Mouse (Mus musculus) small intestine, adult 2 months (tissue): ENCODE data around the gene Wwox. TPM values are rescaled to one million over a fixed set of nuclear protein-coding genes. Genes with fewer than 3 reads are reported as not detected.

Experiments
- H3K27ac ChIP-seq: fragments of 200-500 bp; 2 replicates; pipeline ENCODE4 v1.5.1; 2012; ENCODE audit warnings: low read depth, low read length, control low read depth, inconsistent platforms; ENCODE audit not compliant: insufficient read depth
- H3K27me3 ChIP-seq: fragments of 200-500 bp; 2 replicates; pipeline ENCODE4 v1.6.1; 2012; ENCODE audit warnings: mild to moderate bottlenecking, moderate library complexity, low read length, inconsistent platforms; ENCODE audit not compliant: control insufficient read depth, insufficient read depth
- H3K36me3 ChIP-seq: fragments of 200-500 bp; 2 replicates; pipeline ENCODE4 v1.6.1; 2012; ENCODE audit warnings: mild to moderate bottlenecking, low read length, control low read depth, inconsistent platforms; ENCODE audit not compliant: control insufficient read depth, insufficient read depth
- H3K4me1 ChIP-seq: fragments of 200-500 bp; 2 replicates; pipeline ENCODE4 v1.6.1; 2012; ENCODE audit warnings: low read length, inconsistent platforms, mixed read lengths; ENCODE audit not compliant: control insufficient read depth, insufficient read depth, insufficient read length
- H3K4me3 ChIP-seq: fragments of 200-500 bp; 2 replicates; pipeline ENCODE4 v1.5.1; 2012; ENCODE audit warnings: low read depth, mild to moderate bottlenecking, control low read depth, inconsistent platforms, low read length, moderate library complexity
- CTCF ChIP-seq: fragments of 200-500 bp; IDR thresholded peaks from 2 replicates; pipeline ENCODE4 v1.5.1; 2012; ENCODE audit warnings: low read depth, mild to moderate bottlenecking, control low read depth, inconsistent platforms, low read length, moderate library complexity, mixed read lengths; ENCODE audit not compliant: insufficient replicate concordance, insufficient read length; ENCODE audit errors: extremely low read depth
- POLR2A ChIP-seq: fragments of 200-500 bp; IDR thresholded peaks from 2 replicates; pipeline ENCODE4 v1.6.1; 2012; ENCODE audit warnings: low read depth, mild to moderate bottlenecking, control low read depth, inconsistent platforms, low read length, moderate library complexity
- WGBS: fragments of 180-500 bp; shearing (Covaris S2); methylation state at CpG from one replicate; pipeline ENCODE4 v1.1.7; 2018; 5-methylcytosine and 5-hydroxymethylcytosine counted together
- polyA plus RNA-seq: library from polyadenylated mRNA; depleted of rRNA; stranded (reverse); fragments of >200 nt; gene quantifications from 2 replicates; pipeline ENCODE4 v1.2.3, GENCODE M21; 2012

The Wwox gene
- polyA plus RNA-seq, 1 experiment: 6.0 TPM

- Histone ChIP-seq H3K27ac (no peak overlapping the region), H3K4me3 (no peak overlapping the region), H3K36me3 (no peaks in the 10 kb centered on the region), H3K4me1 (peaks cover 18% of the 10 kb centered on the region; the same call in 1 of the 2 replicates), H3K27me3 (no peaks in the 10 kb centered on the region)
- TF ChIP-seq CTCF: no peak
- no peak for TF ChIP-seq POLR2A
- WGBS: 82% methylated on average over 9 of the region's 9 CpGs
Measured at GRCm38 (mm10) chr8:114779002-114779401, 339.5 kb downstream of the Wwox start.

DNA sequence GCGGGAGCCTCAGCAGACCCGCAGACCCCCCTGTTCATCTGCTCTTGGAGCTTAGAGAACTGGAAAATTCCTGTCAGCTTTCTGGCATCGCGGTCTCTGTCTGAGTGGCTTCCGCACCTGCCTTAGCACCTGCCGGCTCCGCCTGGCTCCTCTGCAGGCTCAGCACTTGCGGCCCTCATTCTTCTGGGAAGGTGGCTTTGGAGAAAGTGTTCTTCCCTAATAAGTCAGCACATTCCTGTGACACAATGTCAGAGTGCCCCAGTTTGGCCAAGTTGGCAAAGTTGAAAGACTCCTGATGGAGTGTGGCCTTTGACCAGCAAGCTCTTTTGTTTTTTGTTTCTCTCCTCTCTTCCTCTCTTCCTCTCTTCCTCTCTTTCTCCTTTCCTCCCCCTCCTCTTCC lies 343.9 kb downstream of the Wwox start:
- Histone ChIP-seq H3K36me3 (no peaks in the 10 kb centered on the region), H3K27me3 (no peaks in the 10 kb centered on the region), H3K4me3 (no peak overlapping the region), H3K27ac (no peak overlapping the region), H3K4me1 (peaks cover 17% of the 10 kb centered on the region; the same call in 1 of the 2 replicates)
- TF ChIP-seq CTCF (no peak), POLR2A (no peak)
- WGBS: 40% methylated on average over 8 of the region's 8 CpGs

DNA sequence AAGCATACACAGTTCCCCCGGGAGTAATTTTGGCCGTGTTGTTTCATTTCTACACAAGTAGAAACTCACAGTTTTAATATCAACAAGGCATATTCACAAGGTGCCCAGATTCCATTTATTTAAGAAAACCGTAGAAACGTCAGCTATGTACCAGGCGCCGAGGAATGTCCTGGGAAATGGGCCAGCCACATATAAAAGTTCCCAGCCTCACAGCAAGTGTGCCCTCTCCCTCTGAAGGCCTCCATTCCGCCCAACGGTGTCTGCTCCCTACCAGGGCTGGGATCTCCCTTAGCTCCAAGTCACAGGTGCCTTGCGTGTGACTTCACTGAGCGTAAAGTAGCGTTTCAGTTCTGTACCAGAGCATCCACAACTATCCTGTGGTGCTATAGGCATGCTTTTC lies 346.4 kb downstream of the Wwox start:
- WGBS: 31% methylated on average over 11 of the region's 11 CpGs
- no peak for TF ChIP-seq CTCF
- no peak for TF ChIP-seq POLR2A
- Histone ChIP-seq H3K27me3 (no peaks in the 10 kb centered on the region), H3K4me1 (peaks cover 15% of the 10 kb centered on the region; the same call in 1 of the 2 replicates), H3K27ac (no peak overlapping the region), H3K36me3 (no peaks in the 10 kb centered on the region), H3K4me3 (no peak overlapping the region)

GRCm38 (mm10) chr8:114789616-114790015 lies 350.2 kb downstream of the Wwox start:
- Histone ChIP-seq H3K27ac (no peak overlapping the region), H3K4me1 (peaks cover 20% of the 10 kb centered on the region; the same call in 1 of the 2 replicates), H3K27me3 (no peaks in the 10 kb centered on the region), H3K36me3 (no peaks in the 10 kb centered on the region), H3K4me3 (no peak overlapping the region)
- TF ChIP-seq POLR2A (no peak), CTCF (no peak)
- 93% methylated on average over 7 of the region's 7 CpGs for WGBS

GRCm38 (mm10) chr8:114790754-114791153 lies 351.3 kb downstream of the Wwox start:
- H3K27ac ChIP-seq: no peak overlapping the region
- TF ChIP-seq CTCF (no peak), POLR2A (no peak)
- no peak overlapping the region for H3K4me3 ChIP-seq
- H3K36me3 ChIP-seq: no peaks in the 10 kb centered on the region
- H3K4me1 ChIP-seq: peaks cover 20% of the 10 kb centered on the region; the same call in 1 of the 2 replicates
- no peaks in the 10 kb centered on the region for H3K27me3 ChIP-seq
- 82% methylated on average over 7 of the region's 7 CpGs for WGBS

DNA sequence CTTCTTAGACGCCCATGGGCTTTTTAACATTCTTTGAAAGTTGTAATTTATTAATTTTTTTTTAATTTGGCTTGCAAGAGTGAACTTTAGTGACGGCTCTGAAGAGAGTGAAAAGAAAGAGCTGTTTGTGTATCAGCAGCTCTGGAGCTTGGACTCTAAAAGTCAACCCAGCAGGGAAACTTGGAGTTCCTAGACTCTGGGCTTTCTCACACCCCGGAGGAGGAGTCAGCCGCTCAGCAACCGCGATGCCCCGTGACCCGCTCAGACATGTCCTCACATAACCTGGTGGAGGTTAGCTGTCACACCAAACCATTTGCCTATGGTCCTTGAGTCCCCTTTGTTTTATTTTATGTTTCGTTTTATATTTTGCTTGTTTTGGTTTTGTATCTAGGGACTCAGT lies 354.2 kb downstream of the Wwox start:
- H3K27me3 ChIP-seq: no peaks in the 10 kb centered on the region
- no peaks in the 10 kb centered on the region for H3K36me3 ChIP-seq
- TF ChIP-seq POLR2A (no peak), CTCF (no peak)
- peak overlapping the region; percentile 71 for H3K27ac ChIP-seq
- WGBS: 37% methylated on average over 9 of the region's 9 CpGs
- H3K4me3 ChIP-seq: peak overlapping the region; percentile 22; the same call in 1 of the 2 replicates
- peaks cover 12% of the 10 kb centered on the region; the same call in 1 of the 2 replicates for H3K4me1 ChIP-seq

GRCm38 (mm10) chr8:114801428-114802134 lies 362.1 kb downstream of the Wwox start:
- TF ChIP-seq CTCF (no peak), POLR2A (no peak)
- Histone ChIP-seq H3K4me3 (no peak overlapping the region), H3K4me1 (no peaks in the 10 kb centered on the region; the same call in 1 of the 2 replicates), H3K27me3 (no peaks in the 10 kb centered on the region), H3K27ac (no peak overlapping the region), H3K36me3 (no peaks in the 10 kb centered on the region)
- WGBS: 37% methylated on average over 7 of the region's 7 CpGs
